Mouse (Mus musculus) megakaryocyte, adult 5-6 weeks (primary cell): ENCODE measurements around the gene Slc7a6os. TPM values are rescaled to one million over a fixed set of nuclear protein-coding genes. Genes with fewer than 3 reads are reported as not detected.
"Not testable (repeated sequence)": the region's sequence is repeated elsewhere in the genome, so short reads cannot be mapped to it uniquely, and the experiment has no call there.

Experiments
- ATAC-seq: 2 replicates; pipeline ENCODE4 v1.8.0; 2016; ENCODE audit warnings: mild to moderate bottlenecking, inconsistent platforms; ENCODE audit not compliant: poor library complexity, severe bottlenecking
- total RNA-seq, 2 experiments: library from RNA; stranded (forward) in 1 of 2; stranded (reverse) in 1 of 2; fragments of 153-499, 151-499 nt in 1 of 2; fragments of 221-1000, 200-1000 nt in 1 of 2; gene quantifications; 2 replicates each; pipeline versions ENCODE4 v1.2.3 to v1.2.4; 2015 to 2017

Slc7a6os gene
- total RNA-seq (2015) = 34.1 and 36.0 TPM in 2 replicates
- 24.8 and 34.4 TPM in 2 replicates for total RNA-seq (2017)

DNA sequence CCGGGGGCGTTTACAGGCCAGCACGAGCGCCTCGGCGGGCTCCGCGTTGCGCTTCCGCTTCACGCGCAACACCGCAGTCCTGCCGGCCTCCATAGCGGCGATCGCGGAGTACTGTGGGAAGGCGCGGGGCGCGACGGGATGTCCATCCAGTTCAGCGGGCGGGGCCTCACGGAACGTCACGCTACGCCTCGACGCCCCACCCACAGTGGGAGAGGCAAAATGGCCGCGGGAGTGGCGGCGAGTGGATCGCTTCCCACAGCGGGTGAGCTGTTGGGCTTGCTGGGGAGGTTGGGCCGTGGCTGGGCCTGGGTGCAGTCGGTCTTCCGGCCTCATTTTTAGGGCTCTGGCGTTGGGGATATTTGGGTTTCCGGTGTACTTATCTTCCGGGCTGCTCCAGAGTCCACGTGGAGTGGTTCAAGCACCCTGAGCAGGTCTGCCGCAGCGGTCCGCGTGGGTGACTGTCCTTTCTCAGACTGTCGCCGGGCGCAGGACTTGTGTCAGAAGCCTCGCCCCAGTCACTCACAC is at the start of gene Slc7a6os, which contains the start of gene Prmt7:
Slc7a6os (minus strand) TSS at position 115 of the 525 bp plus-strand sequence.
Prmt7 (plus strand) TSS at position 116 of the 525 bp plus-strand sequence.
- ATAC-seq = peak; percentile 99

GRCm38 (mm10) chr8:106259579-106260255 is 49.0 kb upstream of the Slc7a6os start:
- no peak for ATAC-seq

DNA sequence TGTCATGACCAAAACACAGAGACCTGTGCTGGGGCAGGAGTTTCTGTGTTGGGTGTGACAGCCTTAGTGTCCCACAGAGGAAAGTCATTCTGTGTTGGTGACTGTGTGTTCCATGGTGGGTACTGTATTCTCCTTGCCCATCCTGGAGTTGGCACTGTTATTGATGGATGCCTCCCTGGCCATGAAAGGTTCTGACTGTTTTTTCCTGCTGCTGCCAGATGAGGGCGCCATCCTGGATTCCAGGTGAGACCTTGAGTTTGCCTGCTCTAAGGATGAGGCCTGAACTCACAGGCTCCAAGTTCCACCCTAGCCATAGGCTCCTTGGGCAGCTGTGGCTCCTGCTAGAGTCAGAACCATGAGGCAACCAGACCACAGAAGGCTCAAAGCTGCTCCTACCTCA is 47.4 kb upstream of the Slc7a6os start:
- ATAC-seq = no peak

DNA sequence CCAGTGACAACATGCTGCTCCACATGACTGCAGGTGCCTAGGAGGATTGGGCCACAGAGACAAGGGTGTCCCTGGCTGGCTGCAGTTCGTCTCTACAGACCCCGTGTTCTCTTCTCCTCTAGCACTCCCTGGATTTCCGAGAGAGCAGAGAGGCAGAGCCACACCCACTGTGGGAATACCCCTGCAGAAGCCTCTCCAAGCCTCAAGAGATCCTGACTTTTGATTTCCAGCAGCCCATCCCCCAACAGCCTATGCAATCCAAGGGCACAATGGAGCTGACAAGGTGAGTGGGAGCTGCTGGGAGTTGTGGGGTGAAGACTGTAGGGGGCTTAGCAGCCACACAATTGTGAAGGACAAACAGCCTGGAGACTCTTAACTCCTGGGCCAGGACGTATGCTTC is 39.5 kb upstream of the Slc7a6os start:
- no peak for ATAC-seq

- ATAC-seq = no peak
Measured at GRCm38 (mm10) chr8:106237106-106237505, 26.4 kb upstream of the Slc7a6os start.

- ATAC-seq = no peak
Measured at GRCm38 (mm10) chr8:106234567-106235261, 24.0 kb upstream of the Slc7a6os start.

- ATAC-seq = no peak
Measured at GRCm38 (mm10) chr8:106232751-106233150, 22.0 kb upstream of the Slc7a6os start.

DNA sequence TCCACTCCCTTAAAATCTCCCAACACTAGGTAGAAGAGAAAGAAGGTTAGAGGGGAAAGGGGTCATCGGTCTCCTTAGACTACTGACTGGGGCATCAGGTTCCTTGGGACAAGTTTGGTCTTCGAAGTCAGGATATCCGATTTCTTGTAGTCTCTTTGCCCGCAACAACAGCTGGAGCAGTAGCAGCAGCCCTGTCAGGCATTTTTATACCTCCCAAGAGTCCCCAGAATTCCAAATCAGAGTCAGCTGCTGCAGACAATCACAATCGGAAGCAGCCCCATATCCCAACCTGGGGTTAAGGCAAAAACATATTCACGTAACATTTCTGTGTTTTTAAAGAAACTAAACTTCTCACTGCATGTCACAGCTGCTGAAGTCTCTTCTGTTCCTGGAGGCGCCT is 20.8 kb upstream of the Slc7a6os start:
- ATAC-seq = no peak

- ATAC-seq = peak; percentile 69; the same call in 1 of the 2 replicates
Measured at GRCm38 (mm10) chr8:106226589-106226988, 15.9 kb upstream of the Slc7a6os start.

GRCm38 (mm10) chr8:106219620-106220019 is 8.9 kb upstream of the Slc7a6os start:
- no peak for ATAC-seq

- ATAC-seq = no peak
Measured at GRCm38 (mm10) chr8:106213959-106214358, 3.2 kb upstream of the Slc7a6os start.

GRCm38 (mm10) chr8:106211421-106211820 is 686 bp upstream of the Slc7a6os start:
- peak; percentile 2; the same call in 1 of the 2 replicates for ATAC-seq

GRCm38 (mm10) chr8:106210035-106210731 is 552 bp downstream of the Slc7a6os start:
- ATAC-seq = 0 out of 2 replicates have a peak, but pooled peaks have one; percentile 10

GRCm38 (mm10) chr8:106199596-106199995 is 11.1 kb downstream of the Slc7a6os start:
- not testable (repeated sequence) for ATAC-seq

- ATAC-seq = peak; percentile 57
Measured at GRCm38 (mm10) chr8:106198741-106199140, 12.0 kb downstream of the Slc7a6os start.

- no peak for ATAC-seq
Measured at GRCm38 (mm10) chr8:106194062-106194461, 16.7 kb downstream of the Slc7a6os start.

- ATAC-seq = peak; percentile 56
Measured at GRCm38 (mm10) chr8:106193162-106193561, 17.6 kb downstream of the Slc7a6os start.

DNA sequence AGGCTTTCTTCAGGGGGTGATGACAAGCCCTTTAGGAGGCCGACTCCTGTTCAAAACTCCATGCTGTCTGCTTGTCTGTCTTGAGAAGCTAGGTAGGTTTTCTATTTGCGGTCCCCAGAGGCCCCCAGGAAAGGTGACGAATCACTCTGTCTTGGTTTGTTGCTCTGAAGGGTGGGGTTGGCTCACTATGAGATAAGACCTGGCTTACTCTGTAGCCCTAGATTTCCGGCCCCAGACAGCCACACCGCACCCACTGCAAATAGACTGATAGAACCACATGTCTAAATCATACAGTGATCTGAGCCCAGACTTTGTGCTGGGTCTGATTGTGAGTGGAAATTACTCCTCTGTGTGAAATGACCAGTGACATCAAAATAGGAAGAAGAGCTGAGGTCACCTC is 19.1 kb downstream of the Slc7a6os start:
- peak; percentile 54 for ATAC-seq

GRCm38 (mm10) chr8:106189162-106189561 is 21.6 kb downstream of the Slc7a6os start:
- ATAC-seq = no peak

GRCm38 (mm10) chr8:106186394-106186793 is 24.3 kb downstream of the Slc7a6os start:
- ATAC-seq = no peak

DNA sequence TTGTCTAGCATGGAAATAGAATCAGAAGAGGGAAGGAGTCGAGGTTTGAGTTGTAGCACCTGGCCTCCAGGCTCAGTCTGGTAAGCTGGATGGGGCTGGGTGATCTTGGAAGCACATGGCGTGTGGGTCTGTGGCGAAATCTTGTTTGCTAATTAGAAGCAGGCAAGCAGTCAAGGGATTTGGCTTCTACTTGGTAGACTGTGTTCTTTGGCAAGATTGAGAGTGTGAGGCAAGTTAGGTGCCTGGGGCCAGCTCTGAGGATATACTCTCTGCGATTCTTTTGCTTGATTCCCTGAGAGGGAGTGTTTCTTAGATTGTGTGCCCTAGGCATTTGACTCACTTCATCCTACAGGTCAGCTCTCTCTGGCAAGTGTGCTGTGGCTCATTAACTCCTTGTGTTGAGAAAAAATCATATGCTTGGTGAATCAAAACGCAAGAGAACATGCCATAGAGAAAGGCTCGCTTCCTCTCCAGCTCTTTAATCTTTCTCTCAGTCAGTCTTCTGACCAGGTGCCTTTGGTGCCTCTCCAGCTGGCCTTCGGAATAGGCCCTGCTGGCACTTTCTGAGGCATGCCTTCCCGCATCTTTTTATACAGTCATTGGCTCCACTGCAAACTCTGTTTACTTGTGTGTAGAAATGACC is 25.0 kb downstream of the Slc7a6os start:
- no peak for ATAC-seq
